Mouse (Mus musculus) heart, embryonic 15.5 days (tissue): ENCODE data around the gene Cbll1. TPM values are rescaled to one million over a fixed set of nuclear protein-coding genes. Genes with fewer than 3 reads are reported as not detected.
"Not testable (repeated sequence)": the region's sequence is repeated elsewhere in the genome, so short reads cannot be mapped to it uniquely, and the experiment has no call there.

Experiments used
- ATAC-seq: fragments of 200-750 bp; cut with Nextera tagmentation; replicated peaks from 2 replicates; pipeline ENCODE4 v1.8.0; 2017; ENCODE audit warnings: low read depth, moderate TSS enrichment; ENCODE audit not compliant: insufficient number of reproducible peaks, insufficient read depth, low FRiP score
- H3K27ac ChIP-seq: fragments of 300-500 bp; sonication (generic); 2 replicates; pipeline ENCODE4 v1.5.1; 2015; ENCODE audit warnings: mild to moderate bottlenecking, inconsistent platforms
- H3K27me3 ChIP-seq: fragments of 300-500 bp; sonication (generic); 2 replicates; pipeline ENCODE4 v1.6.1; 2015; ENCODE audit warnings: inconsistent platforms
- H3K36me3 ChIP-seq: fragments of 300-500 bp; sonication (generic); 2 replicates; pipeline ENCODE4 v1.6.1; 2015; ENCODE audit warnings: mild to moderate bottlenecking, inconsistent platforms
- H3K4me1 ChIP-seq: fragments of 300-500 bp; sonication (generic); replicated peaks from 2 replicates; pipeline ENCODE4 v1.6.1; 2015; ENCODE audit warnings: inconsistent platforms
- H3K4me2 ChIP-seq: fragments of 300-500 bp; sonication (generic); 2 replicates; pipeline ENCODE4 v1.6.1; 2015; ENCODE audit warnings: inconsistent platforms, mild to moderate bottlenecking, moderate library complexity
- H3K4me3 ChIP-seq: fragments of 300-500 bp; sonication (generic); 2 replicates; pipeline ENCODE4 v1.5.1; 2015; ENCODE audit warnings: mild to moderate bottlenecking, inconsistent platforms
- H3K9ac ChIP-seq: fragments of 300-500 bp; sonication (generic); 2 replicates; pipeline ENCODE4 v1.6.1; 2015; ENCODE audit warnings: mild to moderate bottlenecking, inconsistent platforms
- H3K9me3 ChIP-seq: fragments of 300-500 bp; sonication (generic); replicated peaks from 2 replicates; pipeline ENCODE4 v1.6.1; 2016; ENCODE audit warnings: inconsistent platforms
- WGBS: fragments of 180-500 bp; shearing (Covaris S2); methylation state at CpG from one replicate; pipeline ENCODE4 v1.1.7; 2015; ENCODE audit warnings: mixed read lengths; 5-methylcytosine and 5-hydroxymethylcytosine counted together
- polyA plus RNA-seq: library from polyadenylated mRNA; unstranded; fragments of >200 nt; fragmentation: Nextera tagmentation; extraction: Ambion mirVana; gene quantifications from 2 replicates; pipeline ENCODE4 v1.2.1, GENCODE M21; 2015

The Cbll1 gene
- polyA plus RNA-seq, 1 experiment from 2014 or later = 7.0 TPM

- ATAC-seq = no peak
Observed at GRCm38 (mm10) chr12:31486431-31486830, 13.0 kb downstream of the Cbll1 start.

GRCm38 (mm10) chr12:31478182-31478581, 21.2 kb downstream of the Cbll1 start:
- H3K27ac ChIP-seq, H3K9ac ChIP-seq, H3K9me3 ChIP-seq, H3K4me1 ChIP-seq, H3K4me2 ChIP-seq, ATAC-seq, H3K4me3 ChIP-seq, H3K27me3 ChIP-seq, H3K36me3 ChIP-seq: not testable (repeated sequence)
- 87% methylated on average over 4 of the region's 6 CpGs for WGBS

More at GRCm38 (mm10) chr12:31486431-31486830, 13.0 kb downstream of the Cbll1 start:
- Histone ChIP-seq H3K27ac (no peak overlapping the region), H3K9ac (no peak overlapping the region), H3K4me3 (no peak overlapping the region), H3K4me1 (no peaks in the 10 kb centered on the region), H3K27me3 (no peaks in the 10 kb centered on the region), H3K4me2 (no peak overlapping the region), H3K36me3 (peaks cover 41% of the 10 kb centered on the region), H3K9me3 (no peaks in the 10 kb centered on the region)
- 50% methylated on average over 6 of the region's 6 CpGs for WGBS

GRCm38 (mm10) chr12:31462615-31463014, 36.8 kb downstream of the Cbll1 start:
- Histone ChIP-seq H3K9ac (no peak overlapping the region), H3K4me2 (no peak overlapping the region), H3K36me3 (no peaks in the 10 kb centered on the region), H3K9me3 (no peaks in the 10 kb centered on the region), H3K4me3 (no peak overlapping the region), H3K4me1 (no peaks in the 10 kb centered on the region; the same call in 1 of the 2 replicates), H3K27ac (no peak overlapping the region), H3K27me3 (no peaks in the 10 kb centered on the region)
- 78% methylated on average over 4 of the region's 4 CpGs for WGBS
- ATAC-seq = no peak

GRCm38 (mm10) chr12:31461371-31461770, 38.0 kb downstream of the Cbll1 start:
- Histone ChIP-seq H3K4me3 (no peak overlapping the region), H3K36me3 (no peaks in the 10 kb centered on the region), H3K4me2 (no peak overlapping the region), H3K4me1 (no peaks in the 10 kb centered on the region; the same call in 1 of the 2 replicates), H3K27me3 (no peaks in the 10 kb centered on the region), H3K27ac (no peak overlapping the region), H3K9me3 (no peaks in the 10 kb centered on the region), H3K9ac (no peak overlapping the region)
- WGBS = 87% methylated on average over 9 of the region's 9 CpGs
- ATAC-seq = no peak

GRCm38 (mm10) chr12:31460270-31460669, 39.1 kb downstream of the Cbll1 start:
- not testable (repeated sequence) for H3K36me3 ChIP-seq, H3K4me2 ChIP-seq, H3K4me3 ChIP-seq, H3K4me1 ChIP-seq, H3K27me3 ChIP-seq, ATAC-seq, H3K9me3 ChIP-seq, H3K27ac ChIP-seq, H3K9ac ChIP-seq
- 28% methylated on average over 3 of the region's 3 CpGs for WGBS

- WGBS = 60% methylated on average over 4 of the region's 4 CpGs
Observed at GRCm38 (mm10) chr12:31458474-31458873, 40.9 kb downstream of the Cbll1 start.

GRCm38 (mm10) chr12:31456271-31456670, 43.1 kb downstream of the Cbll1 start:
- Histone ChIP-seq H3K9me3 (no peaks in the 10 kb centered on the region), H3K36me3 (no peaks in the 10 kb centered on the region), H3K4me3 (no peak overlapping the region), H3K27me3 (no peaks in the 10 kb centered on the region), H3K27ac (no peak overlapping the region), H3K9ac (no peak overlapping the region), H3K4me1 (no peaks in the 10 kb centered on the region), H3K4me2 (no peak overlapping the region)
- no peak for ATAC-seq
- WGBS = 78% methylated on average over 9 of the region's 9 CpGs

More at GRCm38 (mm10) chr12:31458474-31458873, 40.9 kb downstream of the Cbll1 start:
- Histone ChIP-seq H3K9ac (no peak overlapping the region), H3K9me3 (no peaks in the 10 kb centered on the region), H3K4me1 (no peaks in the 10 kb centered on the region), H3K4me3 (no peak overlapping the region), H3K36me3 (no peaks in the 10 kb centered on the region), H3K27ac (no peak overlapping the region), H3K27me3 (no peaks in the 10 kb centered on the region), H3K4me2 (no peak overlapping the region)
- no peak for ATAC-seq

GRCm38 (mm10) chr12:31449341-31449740, 50.1 kb downstream of the Cbll1 start:
- H3K36me3 ChIP-seq = no peaks in the 10 kb centered on the region
- H3K4me1 ChIP-seq = peaks cover 1% of the 10 kb centered on the region
- H3K27ac ChIP-seq = no peak overlapping the region
- no peaks in the 10 kb centered on the region for H3K9me3 ChIP-seq
- H3K9ac ChIP-seq = no peak overlapping the region
- H3K4me2 ChIP-seq = no peak overlapping the region
- ATAC-seq = no peak
- no peak overlapping the region for H3K4me3 ChIP-seq
- H3K27me3 ChIP-seq = no peaks in the 10 kb centered on the region
- 74% methylated on average over 3 of the region's 3 CpGs for WGBS

- H3K27me3 ChIP-seq = no peaks in the 10 kb centered on the region
- H3K4me3 ChIP-seq = no peak overlapping the region
- no peak overlapping the region for H3K27ac ChIP-seq
- H3K9me3 ChIP-seq = no peaks in the 10 kb centered on the region
- H3K4me2 ChIP-seq = peak overlapping the region; percentile 62
- no peak for ATAC-seq
- H3K9ac ChIP-seq = no peak overlapping the region
- WGBS = 56% methylated on average over 6 of the region's 6 CpGs
- H3K36me3 ChIP-seq = no peaks in the 10 kb centered on the region
- H3K4me1 ChIP-seq = peaks cover 12% of the 10 kb centered on the region
Observed at GRCm38 (mm10) chr12:31444827-31445226, 54.6 kb downstream of the Cbll1 start.

GRCm38 (mm10) chr12:31444131-31444546, 55.3 kb downstream of the Cbll1 start:
- no peak overlapping the region for H3K27ac ChIP-seq
- peak overlapping the region; percentile 62 for H3K4me2 ChIP-seq
- no peaks in the 10 kb centered on the region for H3K36me3 ChIP-seq
- peaks cover 12% of the 10 kb centered on the region for H3K4me1 ChIP-seq
- H3K27me3 ChIP-seq = no peaks in the 10 kb centered on the region
- H3K9me3 ChIP-seq = no peaks in the 10 kb centered on the region
- WGBS = 1% methylated on average over 11 of the region's 11 CpGs
- peak; percentile 27; the same call in 1 of the 2 replicates for ATAC-seq
- H3K9ac ChIP-seq = 0 out of 2 replicates have a peak overlapping the region, but pooled peaks have one; percentile 19
- peak overlapping the region; percentile 32 for H3K4me3 ChIP-seq

GRCm38 (mm10) chr12:31439612-31440011, 59.8 kb downstream of the Cbll1 start:
- 78% methylated on average over 2 of the region's 2 CpGs for WGBS
- ATAC-seq = no peak
- no peaks in the 10 kb centered on the region for H3K36me3 ChIP-seq
- no peak overlapping the region for H3K9ac ChIP-seq
- no peak overlapping the region for H3K4me2 ChIP-seq
- no peaks in the 10 kb centered on the region for H3K27me3 ChIP-seq
- H3K27ac ChIP-seq = no peak overlapping the region
- peaks cover 12% of the 10 kb centered on the region for H3K4me1 ChIP-seq
- no peaks in the 10 kb centered on the region for H3K9me3 ChIP-seq
- no peak overlapping the region for H3K4me3 ChIP-seq

- H3K4me1 ChIP-seq = no peaks in the 10 kb centered on the region
- no peak overlapping the region for H3K27ac ChIP-seq
- no peaks in the 10 kb centered on the region for H3K27me3 ChIP-seq
- H3K36me3 ChIP-seq = no peaks in the 10 kb centered on the region
- H3K4me3 ChIP-seq = no peak overlapping the region
- no peak overlapping the region for H3K9ac ChIP-seq
- no peak overlapping the region for H3K4me2 ChIP-seq
- 61% methylated on average over 6 of the region's 6 CpGs for WGBS
- H3K9me3 ChIP-seq = no peaks in the 10 kb centered on the region
- ATAC-seq = no peak
Observed at GRCm38 (mm10) chr12:31437791-31438190, 61.6 kb downstream of the Cbll1 start.
